Mouse (Mus musculus): ENCODE data around the gene Phactr4. TPM values are rescaled to one million over a fixed set of nuclear protein-coding genes. Genes with fewer than 3 reads are reported as not detected.

Gene Phactr4
- total and polyA plus RNA-seq, 3 experiments: 0.95 to 9.6 (median 1.4) TPM

DNA sequence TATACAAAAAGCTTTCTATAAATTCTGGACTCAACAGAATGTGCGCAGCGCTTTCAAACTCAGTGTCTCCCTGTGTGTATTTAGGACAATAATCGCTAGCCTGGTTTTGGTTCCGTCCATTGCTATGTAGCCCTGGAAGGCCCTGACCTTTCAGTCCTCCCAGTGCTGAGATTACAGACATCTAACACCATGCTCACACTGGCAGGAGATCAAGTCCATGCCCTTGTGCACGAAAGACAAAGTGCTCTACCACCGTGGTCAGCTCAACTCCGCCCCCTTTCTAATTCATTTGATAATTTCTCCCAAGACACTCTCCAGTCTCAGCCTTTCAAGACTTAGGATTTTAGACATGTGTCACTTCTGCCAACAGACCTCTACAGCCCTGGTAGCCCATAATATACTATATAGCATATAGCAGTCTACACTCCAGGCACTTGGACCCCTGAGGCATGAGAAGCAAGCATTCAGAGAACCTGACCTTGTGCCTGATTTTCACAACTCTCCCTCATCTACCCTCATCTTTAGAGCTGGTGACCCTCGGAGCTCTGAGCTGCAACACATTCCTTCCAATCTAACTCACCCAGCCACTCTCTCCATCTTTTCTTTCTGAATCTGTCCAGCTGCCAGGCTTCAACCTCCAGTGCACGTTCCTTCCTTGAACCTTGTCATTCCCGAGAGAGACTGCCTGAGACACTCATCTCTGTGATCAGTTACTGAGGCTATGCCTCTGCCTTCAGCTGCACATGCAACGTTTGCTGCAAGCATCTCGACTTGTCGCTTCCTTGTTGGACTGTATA, 15.7 kb downstream of the Phactr4 start:
- Histone ChIP-seq H3K4me1 (ENCODE audit: control insufficient read depth in 1 of 2, insufficient read depth in 2 of 2) (peaks cover 4 to 24% of the 10 kb centered on the region in 2 experiments; a peak in 3 of 4 replicates), H3K27ac (ENCODE audit: insufficient read depth, low read depth) (no peak overlapping the region), H3K27me3 (replicated peaks) (no peaks in the 10 kb centered on the region), H3K9ac (ENCODE audit: insufficient read depth, low read depth) (no peak overlapping the region), H3K9me3 (replicated peaks; ENCODE audit: low read length) (no peaks in the 10 kb centered on the region), H3K79me2 (replicated peaks; ENCODE audit: control insufficient read depth, extremely low read depth, insufficient read depth, poor library complexity, severe bottlenecking) (no peaks in the 10 kb centered on the region; the same call in 1 of the 2 replicates), H3K36me3 (replicated peaks in 1 of 2; ENCODE audit: control insufficient read depth in 1 of 2, insufficient read depth in 1 of 2, low read length in 1 of 2) (peaks cover 0 to 3% of the 10 kb centered on the region in 2 experiments), H3K4me2 (ENCODE audit: insufficient read depth, low read depth, poor library complexity, severe bottlenecking) (no peak overlapping the region), H3K4me3 (replicated peaks in 1 of 3; ENCODE audit: low read depth in 2 of 3, low read length in 2 of 3, poor library complexity in 1 of 3) (no peak overlapping the region)
- TF ChIP-seq CTCF (conservative IDR thresholded peaks at IDR 0.05 in 1 of 2, IDR thresholded peaks at IDR 0.05 in 1 of 2; ENCODE audit: low read depth in 2 of 2, low read length in 2 of 2): no peak
- no peak for TF ChIP-seq UBTF (IDR thresholded peaks at IDR 0.05; ENCODE audit: low read depth, low read length)
- no peak for TF ChIP-seq SMC3 (IDR thresholded peaks at IDR 0.05; ENCODE audit: low read depth, low read length)
- no peak for TF ChIP-seq MAFK (IDR thresholded peaks at IDR 0.05; ENCODE audit: insufficient replicate concordance, low read length)
- TF ChIP-seq BHLHE40 (IDR thresholded peaks at IDR 0.05; ENCODE audit: low read depth, low read length): no peak
- TF ChIP-seq EP300 (IDR thresholded peaks at IDR 0.05; ENCODE audit: low read length): no peak
- no peak for TF ChIP-seq PAX5 (IDR thresholded peaks at IDR 0.05; ENCODE audit: low read length)
- TF ChIP-seq MXI1 (IDR thresholded peaks at IDR 0.05; ENCODE audit: low read depth, low read length): no peak
- no peak for TF ChIP-seq USF2 (conservative IDR thresholded peaks at IDR 0.05; ENCODE audit: low read depth, low read length)
- TF ChIP-seq NRF1 (IDR thresholded peaks at IDR 0.05; ENCODE audit: low read depth, low read length): no peak
- no peak for TF ChIP-seq KAT2A (IDR thresholded peaks at IDR 0.05; ENCODE audit: insufficient replicate concordance, low read length)
- no peak for TF ChIP-seq MYC (IDR thresholded peaks at IDR 0.05; ENCODE audit: low read depth, low read length)
- TF ChIP-seq USF1 (IDR thresholded peaks at IDR 0.05; ENCODE audit: low read depth, low read length): no peak
- TF ChIP-seq POLR2A (IDR thresholded peaks at IDR 0.05; ENCODE audit: low read depth, low read length): no peak
- TF ChIP-seq ZC3H11A (IDR thresholded peaks at IDR 0.05; ENCODE audit: low read depth, low read length): no peak
- no peak for TF ChIP-seq NELFE (IDR thresholded peaks at IDR 0.05; ENCODE audit: low read depth, low read length)
- no peak for TF ChIP-seq MEF2A (IDR thresholded peaks at IDR 0.05; ENCODE audit: borderline replicate concordance, low read depth, low read length)
- TF ChIP-seq HCFC1 (IDR thresholded peaks at IDR 0.05; ENCODE audit: low read depth, low read length): no peak
- TF ChIP-seq JUN (IDR thresholded peaks at IDR 0.05; ENCODE audit: insufficient read depth, low read depth, low read length): no peak
- TF ChIP-seq IRF4 (IDR thresholded peaks at IDR 0.05; ENCODE audit: low read depth, low read length): no peak
- dilution Hi-C loops (cut with MboI; ENCODE audit: extremely low pct_ligation_motif_present, extremely low pct_unique_long_range_greater_than_20kb, low sequenced_read_pairs): no loop called here
- no peak for DNase-seq (ENCODE audit: extremely low read depth)
- in situ Hi-C loops (cut with MboI; ENCODE audit: low pct_ligation_motif_present, low pct_unique_long_range_greater_than_20kb, low sequenced_read_pairs): loop anchor here (25.0 kb wide), 2 partner anchors 119 to 219 kb away; no protein-coding TSS in a partner anchor

DNA sequence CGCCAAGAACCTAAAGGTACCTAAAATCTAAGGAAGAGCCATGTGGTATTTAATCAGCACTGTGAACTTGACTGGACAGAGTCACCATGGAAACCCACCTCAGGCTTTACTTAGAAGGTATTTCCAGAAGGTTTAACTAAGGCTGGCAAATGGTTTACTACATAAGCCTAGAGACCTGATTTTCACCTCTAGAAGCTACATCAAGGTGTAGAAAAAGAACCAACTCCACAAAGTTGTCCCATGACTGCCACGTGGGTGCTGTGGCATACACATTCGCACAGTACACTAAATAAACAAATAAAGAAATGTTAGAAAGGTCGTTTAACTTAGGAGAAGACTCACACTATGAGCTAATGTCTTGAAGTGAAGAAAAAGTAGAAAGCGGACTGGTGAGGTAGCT, 17.7 kb downstream of the Phactr4 start:
- Histone ChIP-seq H3K4me3 (replicated peaks in 1 of 3; ENCODE audit: low read depth in 2 of 3, low read length in 2 of 3, poor library complexity in 1 of 3) (no peak overlapping the region), H3K27me3 (replicated peaks) (no peaks in the 10 kb centered on the region), H3K36me3 (replicated peaks in 1 of 2; ENCODE audit: control insufficient read depth in 1 of 2, insufficient read depth in 1 of 2, low read length in 1 of 2) (peaks cover 0 to 6% of the 10 kb centered on the region in 2 experiments), H3K4me2 (ENCODE audit: insufficient read depth, low read depth, poor library complexity, severe bottlenecking) (no peak overlapping the region), H3K27ac (ENCODE audit: insufficient read depth, low read depth) (no peak overlapping the region), H3K9ac (ENCODE audit: insufficient read depth, low read depth) (no peak overlapping the region), H3K4me1 (ENCODE audit: control insufficient read depth in 1 of 2, insufficient read depth in 2 of 2) (peaks cover under 1 to 7% of the 10 kb centered on the region in 2 experiments; a peak in 2 of 4 replicates), H3K9me3 (replicated peaks; ENCODE audit: low read length) (no peaks in the 10 kb centered on the region), H3K79me2 (replicated peaks; ENCODE audit: control insufficient read depth, extremely low read depth, insufficient read depth, poor library complexity, severe bottlenecking) (no peaks in the 10 kb centered on the region)
- DNase-seq (ENCODE audit: extremely low read depth): no peak
- in situ Hi-C loops (cut with MboI; ENCODE audit: low pct_ligation_motif_present, low pct_unique_long_range_greater_than_20kb, low sequenced_read_pairs): loop anchor here (25.0 kb wide), 2 partner anchors 117 to 217 kb away; no protein-coding TSS in a partner anchor
- dilution Hi-C loops (cut with MboI; ENCODE audit: extremely low pct_ligation_motif_present, extremely low pct_unique_long_range_greater_than_20kb, low sequenced_read_pairs): no loop called here
- no peak for TF ChIP-seq MYC (IDR thresholded peaks at IDR 0.05; ENCODE audit: low read depth, low read length)
- no peak for TF ChIP-seq MAX (IDR thresholded peaks at IDR 0.05; ENCODE audit: low read length)
